Comparison of ENCODE assay signal across 8 mouse cellular contexts in the genomic region with DNA sequence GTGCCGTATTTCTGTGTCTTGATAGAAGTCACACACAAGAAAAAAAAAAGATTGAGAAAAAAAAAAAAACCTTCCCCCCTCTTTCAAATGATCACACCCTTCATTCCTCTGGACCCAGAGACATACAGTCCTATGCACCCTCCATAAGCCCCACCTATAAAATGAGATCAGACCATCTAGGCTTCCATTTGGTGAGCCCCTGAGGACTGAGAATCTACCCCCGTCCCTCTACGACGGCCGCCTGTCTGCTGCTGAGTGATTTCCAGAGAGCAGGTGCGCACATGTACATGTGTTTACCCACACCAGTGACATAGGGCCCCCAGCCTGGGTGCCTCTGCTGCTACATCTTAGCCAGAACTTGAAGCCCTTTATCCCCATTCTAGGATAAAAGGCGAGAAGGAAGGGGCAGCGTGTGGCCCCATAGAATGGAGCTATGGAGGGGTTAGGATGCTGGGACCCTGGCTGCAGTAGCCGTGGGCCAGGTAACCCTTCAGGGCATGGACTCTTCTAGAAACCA. TPM values are rescaled to one million over a fixed set of nuclear protein-coding genes. Genes with fewer than 3 reads are reported as not detected.
DNase-seq lines count a peak whose midpoint lies in the region; ATAC-seq and TF ChIP-seq lines count a peak whose summit lies in the region.

No protein-coding gene starts in this region.

- no peaks in the 10 kb centered on the region for H3K9me3 ChIP-seq in intestine, postnatal 0 days (ENCODE audit: control insufficient read depth)
- no peaks in the 10 kb centered on the region for H3K9me3 ChIP-seq in midbrain, postnatal 0 days (ENCODE audit: low read length)

- peak overlapping the region; percentile 69 for H3K4me2 ChIP-seq in intestine, postnatal 0 days (replicated peaks; ENCODE audit: low read depth)
- no peak overlapping the region; the same call in 1 of the 2 replicates for H3K4me2 ChIP-seq in midbrain, postnatal 0 days (ENCODE audit: low read depth, low read length, poor library complexity, severe bottlenecking)

- H3K4me1 ChIP-seq in cerebellum, adult 2 months (ENCODE audit: control insufficient read depth, insufficient read depth, low read length), result peaks cover 37% of the 10 kb centered on the region
- H3K4me1 ChIP-seq in intestine, postnatal 0 days (replicated peaks; ENCODE audit: control insufficient read depth, insufficient read depth, low read length), result 0 out of 2 replicates have a peak, but pooled peaks cover 12% of the 10 kb centered on the region
- peaks cover 11% of the 10 kb centered on the region; the same call in 1 of the 2 replicates for H3K4me1 ChIP-seq in midbrain, postnatal 0 days (ENCODE audit: insufficient read depth, low read length)

- peak in 1 of 2 experiments; percentile 51 for DNase-seq in cerebellum, adult 2 months
- peak; percentile 69 for DNase-seq in CD4-positive helper T cell, adult 2 months (ENCODE audit: low read depth, low spot score)
- no peak for DNase-seq in midbrain, postnatal 0 days (ENCODE audit: low spot score)
- DNase-seq in right cerebral cortex, postnatal 10 days (ENCODE audit: low spot score in 2 of 2), result no peak
- DNase-seq in left cerebral cortex, adult 11 months (ENCODE audit: low spot score), result no peak

- H3K4me3 ChIP-seq in cerebellum, adult 2 months (replicated peaks; ENCODE audit: insufficient read depth, low read depth, low read length), result peak overlapping the region; percentile 50
- H3K4me3 ChIP-seq in intestine, postnatal 0 days (ENCODE audit: low read depth, low read length), result no peak overlapping the region
- no peak overlapping the region for H3K4me3 ChIP-seq in midbrain, postnatal 0 days (ENCODE audit: low read depth, low read length)

- WGBS in cerebellum, adult 2 months, result 21% methylated on average over 9 of the region's 9 CpGs
- 46% methylated on average over 9 of the region's 9 CpGs for WGBS in intestine, postnatal 0 days
- WGBS in midbrain, postnatal 0 days, result 40% methylated on average over 9 of the region's 9 CpGs

- H3K27ac ChIP-seq in cerebellum, adult 2 months (ENCODE audit: insufficient read depth, low read length), result peak overlapping the region; percentile 42; the same call in 1 of the 2 replicates
- H3K27ac ChIP-seq in intestine, postnatal 0 days (ENCODE audit: low read depth, low read length), result peak overlapping the region; percentile 15; the same call in 1 of the 2 replicates
- 0 out of 2 replicates have a peak overlapping the region, but pooled peaks have one; percentile 6 for H3K27ac ChIP-seq in midbrain, postnatal 0 days (ENCODE audit: low read depth, low read length)

- no peaks in the 10 kb centered on the region for H3K27me3 ChIP-seq in cerebellum, adult 2 months (ENCODE audit: control insufficient read depth, insufficient read depth, low read length)
- H3K27me3 ChIP-seq in intestine, postnatal 0 days (replicated peaks; ENCODE audit: control insufficient read depth, insufficient read depth, low read length), result no peaks in the 10 kb centered on the region
- no peaks in the 10 kb centered on the region for H3K27me3 ChIP-seq in midbrain, postnatal 0 days (ENCODE audit: insufficient read depth, low read length)

- no peak for TF ChIP-seq POLR2A in cerebellum, adult 2 months (IDR thresholded peaks at IDR 0.05; ENCODE audit: borderline replicate concordance, insufficient read depth, low read length)

- no peak for ATAC-seq in cerebellum, adult (ENCODE audit: insufficient number of reproducible peaks, low FRiP score, low TSS enrichment)
- 0 out of 2 replicates have a peak, but pooled peaks have one; percentile 6 for ATAC-seq in erythroblast, adult 5-6 weeks (replicated peaks; ENCODE audit: low FRiP score, poor library complexity, severe bottlenecking)
- ATAC-seq in intestine, postnatal 0 days, result no peak
- ATAC-seq in midbrain, postnatal 0 days (ENCODE audit: low FRiP score), result no peak

- H3K36me3 ChIP-seq in intestine, postnatal 0 days (ENCODE audit: control insufficient read depth, insufficient read depth), result peaks cover 39% of the 10 kb centered on the region
- peaks cover 42% of the 10 kb centered on the region for H3K36me3 ChIP-seq in midbrain, postnatal 0 days (ENCODE audit: insufficient read depth, low read length)

- no peak overlapping the region for H3K9ac ChIP-seq in intestine, postnatal 0 days (ENCODE audit: low read depth, low read length)
- no peak overlapping the region for H3K9ac ChIP-seq in midbrain, postnatal 0 days (replicated peaks; ENCODE audit: low read length, poor library complexity, severe bottlenecking)

- no peak for TF ChIP-seq CTCF in cerebellum, adult 2 months (IDR thresholded peaks at IDR 0.05; ENCODE audit: borderline replicate concordance, insufficient read depth, low read depth, low read length)
- no peak for TF ChIP-seq CTCF in intestine, postnatal 0 days (IDR thresholded peaks at IDR 0.05; ENCODE audit: low read depth)
- TF ChIP-seq CTCF in midbrain, postnatal 0 days (IDR thresholded peaks at IDR 0.05), result no peak

RNA-seq across cellular contexts. Expression of gene Bcl9l, which starts 27.8 kb away (rescaled TPM):
- 22.0 and 22.3 TPM in 2 replicates for polyA plus RNA-seq in cerebellum, adult 2 months (2012; rRNA removed)
- total RNA-seq in erythroblast, adult 5-6 weeks (2015; ENCODE audit: low replicate concordance), result 0.77 and 0.84 TPM in 2 replicates
- 0.42 and 2.8 TPM in 2 replicates for total RNA-seq in erythroblast, adult 5-6 weeks (2017; ENCODE audit: low replicate concordance)
- 4.8 and 4.9 TPM in 2 replicates for polyA plus RNA-seq in intestine, postnatal 0 days (2015; fragmentation: Nextera tagmentation; extraction: Ambion mirVana)
- 42.1 and 61.1 TPM in 2 replicates for total RNA-seq in midbrain, postnatal 0 days (2014; rRNA removed)
- 10.0 and 10.4 TPM in 2 replicates for polyA plus RNA-seq in midbrain, postnatal 0 days (2015; fragmentation: Nextera tagmentation; extraction: Ambion mirVana)

RNA-seq across cellular contexts. Expression of gene Cxcr5, which starts 51.3 kb away (rescaled TPM):
- 0.08 and 0.20 TPM in 2 replicates for polyA plus RNA-seq in cerebellum, adult 2 months (2012; rRNA removed)
- not detected in 2 replicates for total RNA-seq in erythroblast, adult 5-6 weeks (2015; ENCODE audit: low replicate concordance)
- total RNA-seq in erythroblast, adult 5-6 weeks (2017; ENCODE audit: low replicate concordance), result not detected in 2 replicates
- polyA plus RNA-seq in intestine, postnatal 0 days (2015; fragmentation: Nextera tagmentation; extraction: Ambion mirVana), result 0.21 and 0.25 TPM in 2 replicates
- not detected in 2 replicates for total RNA-seq in midbrain, postnatal 0 days (2014; rRNA removed)
- polyA plus RNA-seq in midbrain, postnatal 0 days (2015; fragmentation: Nextera tagmentation; extraction: Ambion mirVana), result not detected in 2 replicates

RNA-seq across cellular contexts. Expression of gene Upk2, which starts 55.6 kb away (rescaled TPM):
- polyA plus RNA-seq in cerebellum, adult 2 months (2012; rRNA removed), result 0.13 TPM in 1 of 2 replicates, not detected in the other
- total RNA-seq in erythroblast, adult 5-6 weeks (2015; ENCODE audit: low replicate concordance), result not detected in 2 replicates
- total RNA-seq in erythroblast, adult 5-6 weeks (2017; ENCODE audit: low replicate concordance), result not detected in 2 replicates
- not detected in 2 replicates for polyA plus RNA-seq in intestine, postnatal 0 days (2015; fragmentation: Nextera tagmentation; extraction: Ambion mirVana)
- not detected in 2 replicates for total RNA-seq in midbrain, postnatal 0 days (2014; rRNA removed)
- polyA plus RNA-seq in midbrain, postnatal 0 days (2015; fragmentation: Nextera tagmentation; extraction: Ambion mirVana), result not detected in 2 replicates
